Mouse (Mus musculus) heart, embryonic 10.5 days (tissue): Measurements from ENCODE around the gene Rnf183. TPM values are rescaled to one million over a fixed set of nuclear protein-coding genes. Genes with fewer than 3 reads are reported as not detected.

Source experiments
- DNase-seq: peaks from one replicate; pipeline ENCODE4 v3.0.0-alpha.2; 2017; ENCODE audit warnings: low spot score
- H3K27ac ChIP-seq: fragments of 300-500 bp; sonication (generic); 2 replicates; pipeline ENCODE4 v1.5.1; 2016; ENCODE audit warnings: mild to moderate bottlenecking
- H3K27me3 ChIP-seq: fragments of 300-500 bp; sonication (generic); 2 replicates; pipeline ENCODE4 v1.6.1; 2016; ENCODE audit warnings: mild to moderate bottlenecking; ENCODE audit not compliant: poor library complexity, insufficient read depth, severe bottlenecking
- H3K36me3 ChIP-seq: fragments of 300-500 bp; sonication (generic); 2 replicates; pipeline ENCODE4 v1.6.1; 2016; ENCODE audit warnings: mild to moderate bottlenecking, moderate library complexity
- H3K4me1 ChIP-seq: fragments of 300-500 bp; sonication (generic); 2 replicates; pipeline ENCODE4 v1.6.1; 2016; ENCODE audit warnings: mild to moderate bottlenecking
- H3K4me3 ChIP-seq: fragments of 300-500 bp; sonication (generic); 2 replicates; pipeline ENCODE4 v1.5.1; 2016; ENCODE audit warnings: mild to moderate bottlenecking, moderate library complexity
- H3K9me3 ChIP-seq: fragments of 300-500 bp; sonication (generic); 2 replicates; pipeline ENCODE4 v1.6.1; 2016; ENCODE audit warnings: mild to moderate bottlenecking, moderate library complexity
- whole genome bisulfite sequencing: fragments of 180-500 bp; shearing (Covaris S2); methylation state at CpG from one replicate; pipeline ENCODE4 v1.1.7; 2016; 5-methylcytosine and 5-hydroxymethylcytosine counted together
- polyA plus RNA-seq: library from polyadenylated mRNA; unstranded; fragments of >200 nt; fragmentation: Nextera tagmentation; extraction: Ambion mirVana; gene quantifications from 2 replicates; pipeline ENCODE4 v1.2.1, GENCODE M21; 2016

Rnf183 gene
- polyA plus RNA-seq, 1 experiment from 2014 or later, result not detected

DNA sequence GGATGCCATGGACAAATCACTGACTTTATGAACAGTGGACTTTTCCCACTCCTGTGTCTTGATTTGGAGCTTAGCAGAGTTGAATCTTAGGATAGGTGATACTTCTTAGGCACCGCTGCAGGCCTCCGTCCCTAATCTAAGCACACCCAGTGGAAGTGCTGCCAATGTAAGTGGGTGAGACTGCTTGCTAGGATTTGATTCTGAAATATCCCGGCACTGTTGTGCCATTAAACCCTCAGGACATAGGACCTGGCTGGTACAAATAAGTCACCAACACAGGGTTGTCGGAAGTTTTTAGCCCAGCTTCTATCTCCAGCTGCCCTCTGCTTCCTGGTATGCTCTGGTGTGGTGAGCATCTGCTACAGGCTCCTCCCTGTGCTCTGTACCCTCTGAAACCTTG, 9.2 kb downstream of the Rnf183 start:
- Histone ChIP-seq H3K4me1 (peaks cover 12% of the 10 kb centered on the region), H3K27ac (no peak overlapping the region), H3K4me3 (no peak overlapping the region), H3K27me3 (peaks cover 8% of the 10 kb centered on the region; the same call in 1 of the 2 replicates), H3K36me3 (peaks cover 50% of the 10 kb centered on the region), H3K9me3 (no peaks in the 10 kb centered on the region)
- DNase-seq, result no peak
- WGBS, result 84% methylated on average over 4 of the region's 4 CpGs

DNA sequence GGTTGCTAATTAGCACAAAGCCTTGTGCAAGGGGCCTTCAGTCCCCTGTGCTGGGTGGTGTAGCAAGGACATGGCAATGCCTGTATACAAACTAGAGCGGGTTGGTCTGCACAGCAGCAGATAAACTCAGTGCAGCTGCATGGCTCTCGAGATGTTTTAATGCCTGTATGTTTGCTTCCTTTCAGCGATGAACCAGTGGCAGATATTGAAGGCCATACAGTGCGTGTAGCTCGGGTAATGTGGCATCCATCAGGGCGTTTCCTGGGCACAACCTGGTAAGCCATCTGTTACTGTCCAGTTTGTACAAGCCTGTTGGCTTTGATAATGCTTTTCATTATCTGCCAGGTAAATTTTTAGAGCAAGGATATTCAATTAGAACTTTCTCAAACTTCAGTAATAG, 16.0 kb downstream of the Rnf183 start:
- no peaks in the 10 kb centered on the region for H3K4me1 ChIP-seq
- no peaks in the 10 kb centered on the region for H3K9me3 ChIP-seq
- WGBS, result 94% methylated on average over 6 of the region's 6 CpGs
- H3K4me3 ChIP-seq, result no peak overlapping the region
- H3K36me3 ChIP-seq, result peaks cover 100% of the 10 kb centered on the region
- DNase-seq, result no peak
- no peak overlapping the region for H3K27ac ChIP-seq
- no peaks in the 10 kb centered on the region for H3K27me3 ChIP-seq

DNA sequence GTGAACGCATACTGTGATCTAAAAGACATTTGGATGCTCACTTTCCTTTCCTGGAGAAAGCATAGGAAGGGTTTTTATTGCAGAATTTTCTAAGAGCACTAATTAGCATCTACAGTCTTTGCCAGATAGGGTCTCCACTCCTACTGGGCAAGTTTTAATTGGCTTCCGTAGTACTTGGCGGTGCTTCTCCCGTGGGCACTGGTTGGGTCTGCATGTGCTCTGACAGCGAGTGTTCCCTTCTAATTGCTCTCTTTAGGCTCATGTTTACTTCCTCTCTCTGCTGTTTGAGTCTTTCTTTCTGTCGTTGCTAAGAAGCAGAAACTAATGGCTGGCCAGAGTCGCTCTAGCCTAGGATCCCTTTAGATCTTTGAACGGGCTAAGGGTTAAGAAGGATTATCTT, 16.6 kb downstream of the Rnf183 start:
- Histone ChIP-seq H3K4me1 (no peaks in the 10 kb centered on the region), H3K36me3 (peaks cover 99% of the 10 kb centered on the region), H3K27ac (no peak overlapping the region), H3K27me3 (no peaks in the 10 kb centered on the region), H3K4me3 (no peak overlapping the region), H3K9me3 (no peaks in the 10 kb centered on the region)
- DNase-seq, result no peak
- 94% methylated on average over 8 of the region's 8 CpGs for WGBS

DNA sequence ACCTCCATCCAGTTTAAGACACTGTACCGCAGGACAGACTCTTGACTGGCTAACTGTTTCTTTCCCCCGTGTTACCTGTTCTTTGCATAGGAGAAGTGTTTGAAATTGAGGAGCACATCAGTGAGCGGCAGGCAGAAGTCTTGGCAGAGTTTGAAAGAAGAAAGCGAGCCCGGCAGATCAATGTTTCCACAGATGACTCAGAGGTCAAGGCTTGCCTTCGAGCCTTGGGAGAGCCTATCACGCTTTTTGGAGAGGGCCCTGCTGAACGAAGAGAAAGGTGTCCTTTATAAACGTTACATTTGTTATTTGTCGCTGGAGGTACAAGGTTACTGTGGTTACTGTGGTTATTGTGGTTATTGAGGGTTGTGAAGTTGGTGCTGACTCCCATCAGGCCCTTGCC, 23.4 kb downstream of the Rnf183 start:
- WGBS, result 93% methylated on average over 10 of the region's 10 CpGs

DNA sequence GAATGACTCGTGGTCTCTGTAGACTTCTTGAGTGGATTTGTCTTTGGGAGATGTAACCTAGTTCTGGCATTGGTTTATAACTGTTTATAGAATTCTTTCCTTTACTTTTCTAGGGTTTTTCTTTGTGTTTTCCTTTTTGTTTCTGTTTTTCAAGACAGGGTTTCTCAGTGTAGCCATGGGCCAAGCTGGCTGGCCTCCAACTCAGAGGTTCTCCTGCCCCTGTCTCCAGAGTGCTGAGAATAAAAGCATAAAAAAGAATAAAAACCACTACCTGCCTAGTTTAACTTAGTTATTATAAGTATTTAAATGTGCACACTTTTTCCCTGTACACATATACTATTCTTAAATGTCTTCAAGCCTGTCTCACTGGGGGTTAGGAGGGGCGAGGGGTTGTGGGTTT, 24.7 kb downstream of the Rnf183 start:
- 92% methylated on average over 2 of the region's 2 CpGs for WGBS
- Histone ChIP-seq H3K4me3 (no peak overlapping the region; the same call in 1 of the 2 replicates), H3K9me3 (no peaks in the 10 kb centered on the region), H3K36me3 (peaks cover 46% of the 10 kb centered on the region), H3K4me1 (peaks cover 12% of the 10 kb centered on the region), H3K27me3 (no peaks in the 10 kb centered on the region), H3K27ac (no peak overlapping the region)
- DNase-seq, result no peak

More for the DNA sequence above, 23.4 kb downstream of the Rnf183 start:
- no peak for DNase-seq
- peaks cover 58% of the 10 kb centered on the region for H3K36me3 ChIP-seq
- no peak overlapping the region for H3K4me3 ChIP-seq
- H3K27me3 ChIP-seq, result no peaks in the 10 kb centered on the region
- H3K27ac ChIP-seq, result no peak overlapping the region
- H3K9me3 ChIP-seq, result no peaks in the 10 kb centered on the region
- peaks cover 7% of the 10 kb centered on the region for H3K4me1 ChIP-seq

DNA sequence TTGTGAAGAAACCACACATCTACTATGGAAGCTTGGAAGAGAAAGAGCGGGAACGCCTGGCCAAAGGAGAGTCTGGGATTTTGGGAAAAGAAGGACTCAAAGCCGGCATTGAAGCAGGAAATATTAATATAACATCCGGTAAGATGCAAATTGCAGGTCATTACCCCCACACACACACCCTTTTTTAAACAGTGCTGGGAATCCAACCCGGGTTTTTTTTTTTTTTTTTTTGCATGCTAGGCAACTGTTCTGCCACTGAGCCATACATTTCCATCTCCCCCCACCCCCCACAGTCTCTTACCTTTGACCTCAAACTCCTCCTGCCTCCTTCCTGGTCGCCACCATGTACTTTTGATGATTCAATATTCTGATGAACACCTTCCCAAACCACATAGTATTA, 25.4 kb downstream of the Rnf183 start:
- Histone ChIP-seq H3K4me1 (peaks cover 12% of the 10 kb centered on the region), H3K36me3 (peaks cover 42% of the 10 kb centered on the region), H3K27me3 (no peaks in the 10 kb centered on the region), H3K4me3 (peak overlapping the region; percentile 75), H3K27ac (peak overlapping the region; percentile 92), H3K9me3 (no peaks in the 10 kb centered on the region)
- DNase-seq, result no peak
- WGBS, result 47% methylated on average over 6 of the region's 6 CpGs

DNA sequence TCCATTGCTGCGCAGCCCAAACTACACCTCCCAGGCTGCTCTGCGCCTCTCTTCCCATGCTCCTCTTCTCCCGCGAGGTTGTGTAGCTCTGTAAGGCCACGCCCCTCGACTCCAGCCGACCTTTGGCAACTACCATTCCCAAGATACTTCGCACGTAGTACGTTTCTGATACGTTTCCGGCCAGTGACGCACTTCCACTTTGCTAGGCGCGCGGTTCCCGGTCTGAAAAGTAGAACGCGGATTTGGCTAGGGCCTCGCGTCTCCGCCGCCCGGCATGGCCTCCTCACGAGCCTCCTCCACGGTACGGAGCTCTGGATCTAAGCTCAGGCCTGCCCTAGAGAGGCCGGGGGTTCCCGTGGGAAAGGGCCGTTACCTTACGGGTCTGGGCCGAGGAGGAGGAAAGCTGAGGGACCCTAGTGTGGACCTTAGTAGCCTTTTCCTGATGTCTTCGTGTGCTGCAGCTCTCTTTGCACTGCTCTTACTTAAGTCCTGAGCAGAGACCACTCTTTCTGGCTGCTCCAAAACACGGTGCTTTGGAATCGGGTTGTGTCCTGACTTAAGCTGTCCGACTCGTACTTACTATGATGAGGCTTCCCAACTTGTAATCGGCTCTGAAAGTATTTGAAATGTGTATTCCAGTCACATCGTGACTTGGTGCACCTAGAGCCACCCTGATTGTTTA, 26.3 kb downstream of the Rnf183 start, which contains the start of the genes Cdc26 and Prpf4:
TSS of gene Cdc26 (minus strand) at position 42 of the 682 bp plus-strand sequence.
TSS of gene Prpf4 (plus strand) at position 197 of the 682 bp plus-strand sequence.
- Histone ChIP-seq H3K9me3 (no peaks in the 10 kb centered on the region), H3K4me1 (peaks cover 12% of the 10 kb centered on the region), H3K36me3 (peaks cover 41% of the 10 kb centered on the region), H3K4me3 (peak within 1 kb of the TSS; percentile 75), H3K27ac (peak within 1 kb of the TSS; percentile 92), H3K27me3 (no peaks in the 10 kb centered on the region)
- under 1% methylated on average over 39 of the region's 39 CpGs for WGBS
- DNase-seq, result peak; percentile 99

DNA sequence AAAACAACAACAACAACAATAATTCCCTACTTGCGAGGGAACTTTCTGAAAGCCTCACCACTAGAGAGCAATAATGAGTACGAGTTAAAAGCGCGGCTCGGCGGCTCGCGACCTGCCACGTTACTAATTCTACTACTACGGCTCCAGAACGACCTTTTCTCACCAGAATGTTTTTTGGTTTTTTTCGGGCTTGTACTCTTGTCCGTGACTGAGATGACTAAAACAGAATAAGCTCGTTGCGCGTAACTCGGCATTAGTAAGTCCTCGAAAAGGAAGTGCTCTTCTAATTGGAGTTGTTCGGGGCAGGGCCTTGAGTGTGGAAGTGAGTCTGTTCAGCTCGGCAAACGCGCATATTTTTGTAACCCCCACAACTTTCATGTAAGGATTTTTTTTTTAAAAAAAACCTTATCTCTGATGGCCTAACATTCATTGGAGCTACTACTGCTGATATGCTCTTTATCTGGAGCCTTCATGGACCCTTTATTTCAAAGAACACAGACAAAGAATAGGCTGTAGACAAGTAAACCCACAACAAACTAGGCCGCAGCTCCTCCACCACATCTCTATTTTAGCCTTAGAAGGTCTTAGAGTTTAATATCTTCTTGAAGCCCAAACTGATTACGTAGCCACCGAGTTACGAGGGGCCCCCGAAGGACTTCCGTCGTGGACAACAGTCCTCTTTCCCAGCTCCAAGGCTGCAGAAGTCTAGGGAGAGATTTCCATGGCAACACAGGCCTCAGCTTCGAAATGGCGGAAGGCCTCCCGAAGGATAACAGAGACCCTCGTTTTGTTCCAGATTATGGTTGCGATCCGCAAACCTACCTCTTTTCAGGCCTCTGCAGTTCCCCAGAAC, 27.1 kb downstream of the Rnf183 start:
- under 1% methylated on average over 35 of the region's 35 CpGs for WGBS

DNA sequence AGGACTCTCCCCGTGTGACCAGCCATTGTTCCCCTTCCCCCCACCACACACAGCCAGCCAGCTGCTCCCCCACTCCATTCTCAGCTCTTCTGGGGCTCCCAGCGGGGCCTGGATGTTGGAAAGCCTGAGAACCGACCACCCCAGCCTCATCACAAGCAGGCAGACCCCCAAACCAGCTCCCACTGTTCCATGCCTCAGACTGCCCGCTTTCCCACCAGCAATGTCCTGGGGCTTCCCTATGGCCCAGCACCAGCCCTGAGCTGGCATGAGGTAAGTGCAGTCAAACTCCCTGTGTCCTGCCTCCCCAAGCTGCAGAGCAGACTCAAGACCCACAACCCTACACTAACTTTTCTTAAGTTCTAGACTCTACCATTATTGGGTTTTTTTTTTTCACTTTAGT, 28.9 kb downstream of the Rnf183 start:
- H3K27ac ChIP-seq, result no peak overlapping the region
- H3K36me3 ChIP-seq, result peaks cover 34% of the 10 kb centered on the region
- H3K4me3 ChIP-seq, result no peak overlapping the region
- no peaks in the 10 kb centered on the region for H3K27me3 ChIP-seq
- DNase-seq, result no peak
- peaks cover 12% of the 10 kb centered on the region for H3K4me1 ChIP-seq
- WGBS, result 79% methylated on average over 4 of the region's 4 CpGs
- no peaks in the 10 kb centered on the region for H3K9me3 ChIP-seq

More for the DNA sequence above, 27.1 kb downstream of the Rnf183 start:
- peak; percentile 87 for DNase-seq
- Histone ChIP-seq H3K36me3 (peaks cover 33% of the 10 kb centered on the region), H3K4me1 (peaks cover 12% of the 10 kb centered on the region), H3K4me3 (peak overlapping the region; percentile 75), H3K27me3 (no peaks in the 10 kb centered on the region), H3K9me3 (no peaks in the 10 kb centered on the region), H3K27ac (peak overlapping the region; percentile 92)

DNA sequence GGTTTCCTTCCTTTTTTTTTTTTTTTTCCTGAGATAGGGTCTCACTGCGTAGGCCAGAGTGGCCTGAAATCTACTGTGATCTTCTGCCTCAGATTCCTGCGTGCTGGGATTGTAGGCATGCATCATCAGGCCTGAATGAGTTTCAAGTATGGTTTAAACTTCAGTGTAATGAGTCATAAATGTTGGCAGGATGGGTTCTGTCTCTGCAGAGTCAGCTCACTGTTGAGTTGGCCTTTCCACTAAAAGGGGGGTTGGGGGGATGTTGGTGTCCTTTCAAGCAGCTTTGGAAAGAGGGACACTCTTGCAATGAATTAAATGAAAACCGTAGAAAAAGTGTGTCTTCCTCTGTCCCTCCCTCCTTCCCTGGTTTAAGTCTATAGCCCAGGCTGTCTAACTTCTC, 36.1 kb downstream of the Rnf183 start:
- no peak overlapping the region for H3K27ac ChIP-seq
- no peak overlapping the region for H3K4me3 ChIP-seq
- no peaks in the 10 kb centered on the region for H3K27me3 ChIP-seq
- H3K4me1 ChIP-seq, result no peaks in the 10 kb centered on the region
- 90% methylated on average over 3 of the region's 3 CpGs for WGBS
- no peak for DNase-seq
- H3K9me3 ChIP-seq, result no peaks in the 10 kb centered on the region
- peaks cover 83% of the 10 kb centered on the region for H3K36me3 ChIP-seq

DNA sequence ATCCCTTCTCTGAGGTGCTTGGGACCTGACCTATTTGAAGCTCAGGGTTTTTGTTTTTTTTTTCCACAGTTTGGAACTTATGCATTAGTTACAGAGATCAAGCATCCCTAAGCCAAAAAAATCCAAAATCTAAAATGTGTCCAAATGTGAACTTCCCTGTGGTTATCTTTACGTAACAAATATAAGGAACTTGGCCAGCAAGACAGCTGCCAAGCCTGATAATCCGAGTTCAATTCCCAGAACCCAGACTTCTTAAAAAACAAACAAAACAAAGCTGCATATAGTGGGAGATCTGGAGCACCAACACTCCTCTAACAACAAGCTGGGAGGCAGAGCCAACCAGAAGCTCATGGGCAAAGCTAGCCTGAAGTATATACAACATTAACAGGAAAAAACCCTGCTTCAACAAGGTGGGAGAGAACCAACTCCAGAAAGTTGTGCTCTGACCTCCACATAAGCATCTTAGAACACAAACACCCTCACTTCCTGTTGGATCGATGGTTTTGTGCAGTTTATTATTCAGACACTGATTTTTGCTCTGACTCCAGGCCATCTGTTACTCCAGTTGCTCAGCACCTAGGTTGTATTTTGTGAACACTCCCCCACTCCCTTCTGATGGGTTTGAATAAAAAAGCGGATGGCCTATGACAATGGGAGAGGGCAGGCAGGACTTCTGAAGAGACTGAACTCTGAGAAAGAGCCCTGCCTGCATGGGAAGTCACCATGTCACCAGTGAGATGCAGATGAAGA, 37.3 kb downstream of the Rnf183 start:
- Histone ChIP-seq H3K9me3 (no peaks in the 10 kb centered on the region), H3K27ac (no peak overlapping the region), H3K27me3 (no peaks in the 10 kb centered on the region), H3K4me1 (no peaks in the 10 kb centered on the region), H3K4me3 (no peak overlapping the region), H3K36me3 (peaks cover 88% of the 10 kb centered on the region)
- no peak for DNase-seq
- WGBS, result 92% methylated on average over 4 of the region's 4 CpGs

DNA sequence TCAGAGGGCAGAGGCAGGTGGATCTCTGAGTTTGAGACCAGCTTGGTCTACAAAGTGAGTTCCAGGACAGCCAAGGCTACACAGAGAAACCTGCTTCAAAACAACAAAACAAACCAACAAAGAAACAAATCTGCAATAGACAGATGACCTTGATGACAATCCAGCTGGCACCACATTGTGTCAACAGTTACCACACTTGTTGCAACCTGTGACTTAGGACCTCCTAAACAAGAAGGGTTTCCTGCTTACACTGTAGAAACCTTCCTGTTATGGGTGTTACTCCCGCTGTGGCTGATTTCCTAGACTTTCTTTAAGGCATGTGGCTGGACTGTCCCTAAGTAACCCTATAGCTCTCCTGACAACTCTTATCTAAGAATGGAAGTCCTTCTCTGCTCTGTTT, 39.2 kb downstream of the Rnf183 start:
- H3K36me3 ChIP-seq, result peaks cover 86% of the 10 kb centered on the region
- DNase-seq, result no peak

More for the DNA sequence above, 39.2 kb downstream of the Rnf183 start:
- 70% methylated on average over 1 of the region's 1 CpGs for WGBS
- no peaks in the 10 kb centered on the region for H3K27me3 ChIP-seq
- no peaks in the 10 kb centered on the region for H3K4me1 ChIP-seq
- H3K4me3 ChIP-seq, result no peak overlapping the region
- H3K27ac ChIP-seq, result no peak overlapping the region
- no peaks in the 10 kb centered on the region for H3K9me3 ChIP-seq
